Mouse (Mus musculus): ENCODE measurements around the gene Nop10. TPM values are rescaled to one million over a fixed set of nuclear protein-coding genes. Genes with fewer than 3 reads are reported as not detected.
A peak's percentile ranks its signal among the peaks of the same experiment; 100 is the strongest.

Gene Nop10
- polyA plus RNA-seq (2012; rRNA removed) (147 and 150 TPM in 2 replicates), polyA plus RNA-seq (2014; fragmentation: Nextera tagmentation; extraction: Ambion mirVana) (193 and 210 TPM in 2 replicates)

- peak within 1 kb of the TSS; percentile 67 for H3K27ac ChIP-seq (replicated peaks; ENCODE audit: low read depth, low read length)
- H3K9ac ChIP-seq (ENCODE audit: low read depth, low read length, severe bottlenecking): peak within 1 kb of the TSS; percentile 65
- no peaks in the 10 kb centered on the region for H3K36me3 ChIP-seq (ENCODE audit: control insufficient read depth, insufficient read depth, low read length)
- DNase-seq (ENCODE audit: low spot score): peak; percentile 94
- H3K9me3 ChIP-seq (ENCODE audit: control insufficient read depth, low read length): no peaks in the 10 kb centered on the region
- peak; percentile 66 for ATAC-seq (ENCODE audit: low FRiP score, low read depth)
- H3K27me3 ChIP-seq (ENCODE audit: control insufficient read depth, insufficient read depth, low read length): no peaks in the 10 kb centered on the region
- peak within 1 kb of the TSS; percentile 66 for H3K4me3 ChIP-seq (replicated peaks; ENCODE audit: low read length)
- peak; percentile 86; the same call in 1 of the 2 replicates for TF ChIP-seq POLR2A (IDR thresholded peaks at IDR 0.05; ENCODE audit: borderline replicate concordance, extremely low read depth, insufficient read depth, insufficient read length)
- WGBS: under 1% methylated on average over 36 of the region's 36 CpGs
- peak within 1 kb of the TSS; percentile 66 for H3K4me2 ChIP-seq (replicated peaks; ENCODE audit: low read depth, low read length, severe bottlenecking)
- peaks cover 10% of the 10 kb centered on the region for H3K4me1 ChIP-seq (ENCODE audit: control insufficient read depth, insufficient read depth, low read length)
Observed at GRCm38 (mm10) chr2:112261748-112262653, at the start of gene Nop10. Nop10 (plus strand) TSS chr2:112261926.

- no peak overlapping the region for H3K27ac ChIP-seq (replicated peaks; ENCODE audit: low read depth, low read length)
- 7% methylated on average over 1 of the region's 1 CpGs for WGBS
- no peaks in the 10 kb centered on the region for H3K4me1 ChIP-seq (ENCODE audit: control insufficient read depth, insufficient read depth, low read length)
- TF ChIP-seq POLR2A (IDR thresholded peaks at IDR 0.05; ENCODE audit: borderline replicate concordance, extremely low read depth, insufficient read depth, insufficient read length): no peak
- no peaks in the 10 kb centered on the region for H3K27me3 ChIP-seq (ENCODE audit: control insufficient read depth, insufficient read depth, low read length)
- H3K36me3 ChIP-seq (ENCODE audit: control insufficient read depth, insufficient read depth, low read length): no peaks in the 10 kb centered on the region
- ATAC-seq (ENCODE audit: low FRiP score, low read depth): 0 out of 2 replicates have a peak, but pooled peaks have one; percentile 34
- peak; percentile 60 for DNase-seq (ENCODE audit: low spot score)
- H3K4me2 ChIP-seq (replicated peaks; ENCODE audit: low read depth, low read length, severe bottlenecking): no peak overlapping the region
- H3K9me3 ChIP-seq (ENCODE audit: control insufficient read depth, low read length): no peaks in the 10 kb centered on the region
- H3K4me3 ChIP-seq (replicated peaks; ENCODE audit: low read length): no peak overlapping the region
- H3K9ac ChIP-seq (ENCODE audit: low read depth, low read length, severe bottlenecking): no peak overlapping the region
Observed at GRCm38 (mm10) chr2:112215977-112216376, 45.7 kb upstream of the Nop10 start.

GRCm38 (mm10) chr2:112217614-112218013 lies 44.1 kb upstream of the Nop10 start:
- WGBS: 77% methylated on average over 6 of the region's 6 CpGs
- DNase-seq (ENCODE audit: low spot score) (no peak), ATAC-seq (ENCODE audit: low FRiP score, low read depth) (no peak)
- H3K27me3 ChIP-seq (ENCODE audit: control insufficient read depth, insufficient read depth, low read length): no peaks in the 10 kb centered on the region
- H3K36me3 ChIP-seq (ENCODE audit: control insufficient read depth, insufficient read depth, low read length): no peaks in the 10 kb centered on the region
- no peaks in the 10 kb centered on the region for H3K4me1 ChIP-seq (ENCODE audit: control insufficient read depth, insufficient read depth, low read length)
- H3K9ac ChIP-seq (ENCODE audit: low read depth, low read length, severe bottlenecking): no peak overlapping the region
- no peak overlapping the region for H3K27ac ChIP-seq (replicated peaks; ENCODE audit: low read depth, low read length)
- H3K4me3 ChIP-seq (replicated peaks; ENCODE audit: low read length): no peak overlapping the region
- no peaks in the 10 kb centered on the region for H3K9me3 ChIP-seq (ENCODE audit: control insufficient read depth, low read length)
- no peak for TF ChIP-seq POLR2A (IDR thresholded peaks at IDR 0.05; ENCODE audit: borderline replicate concordance, extremely low read depth, insufficient read depth, insufficient read length)
- no peak overlapping the region for H3K4me2 ChIP-seq (replicated peaks; ENCODE audit: low read depth, low read length, severe bottlenecking)

GRCm38 (mm10) chr2:112220880-112221279 lies 40.8 kb upstream of the Nop10 start:
- TF ChIP-seq POLR2A (IDR thresholded peaks at IDR 0.05; ENCODE audit: borderline replicate concordance, extremely low read depth, insufficient read depth, insufficient read length): no peak
- Histone ChIP-seq H3K27ac (replicated peaks; ENCODE audit: low read depth, low read length) (no peak overlapping the region), H3K9ac (ENCODE audit: low read depth, low read length, severe bottlenecking) (no peak overlapping the region), H3K36me3 (ENCODE audit: control insufficient read depth, insufficient read depth, low read length) (no peaks in the 10 kb centered on the region), H3K4me3 (replicated peaks; ENCODE audit: low read length) (no peak overlapping the region), H3K9me3 (ENCODE audit: control insufficient read depth, low read length) (no peaks in the 10 kb centered on the region), H3K4me2 (replicated peaks; ENCODE audit: low read depth, low read length, severe bottlenecking) (no peak overlapping the region), H3K27me3 (ENCODE audit: control insufficient read depth, insufficient read depth, low read length) (no peaks in the 10 kb centered on the region), H3K4me1 (ENCODE audit: control insufficient read depth, insufficient read depth, low read length) (no peaks in the 10 kb centered on the region)
- 94% methylated on average over 5 of the region's 5 CpGs for WGBS
- DNase-seq (ENCODE audit: low spot score): no peak
- no peak for ATAC-seq (ENCODE audit: low FRiP score, low read depth)

GRCm38 (mm10) chr2:112222607-112223006 lies 39.1 kb upstream of the Nop10 start:
- WGBS: 86% methylated on average over 5 of the region's 5 CpGs
- no peak overlapping the region for H3K4me3 ChIP-seq (replicated peaks; ENCODE audit: low read length)
- no peak for TF ChIP-seq POLR2A (IDR thresholded peaks at IDR 0.05; ENCODE audit: borderline replicate concordance, extremely low read depth, insufficient read depth, insufficient read length)
- H3K4me2 ChIP-seq (replicated peaks; ENCODE audit: low read depth, low read length, severe bottlenecking): no peak overlapping the region
- H3K27ac ChIP-seq (replicated peaks; ENCODE audit: low read depth, low read length): no peak overlapping the region
- H3K36me3 ChIP-seq (ENCODE audit: control insufficient read depth, insufficient read depth, low read length): no peaks in the 10 kb centered on the region
- no peaks in the 10 kb centered on the region for H3K9me3 ChIP-seq (ENCODE audit: control insufficient read depth, low read length)
- no peak for ATAC-seq (ENCODE audit: low FRiP score, low read depth)
- no peak for DNase-seq (ENCODE audit: low spot score)
- no peak overlapping the region for H3K9ac ChIP-seq (ENCODE audit: low read depth, low read length, severe bottlenecking)
- no peaks in the 10 kb centered on the region for H3K27me3 ChIP-seq (ENCODE audit: control insufficient read depth, insufficient read depth, low read length)
- no peaks in the 10 kb centered on the region for H3K4me1 ChIP-seq (ENCODE audit: control insufficient read depth, insufficient read depth, low read length)
